Mouse (Mus musculus) heart, adult 2 months (tissue): ENCODE measurements at regions not wholly inside any gene's neighbourhood (a gene's known extent, or its start where the extent isn't known, plus 50 kb on each side); places are given as distances from the start of the nearest gene placed in this dataset.

Source experiments
- CTCF ChIP-seq: fragments of 200-600 bp; IDR thresholded peaks from 2 replicates; pipeline ENCODE4 v1.8.1; 2022; ENCODE audit warnings: antibody characterized with exemption, mild to moderate bottlenecking, moderate library complexity
- POLR2A ChIP-seq: fragments of 200-500 bp; IDR thresholded peaks from 2 replicates; pipeline ENCODE4 v1.6.1; 2011; ENCODE audit warnings: mild to moderate bottlenecking, low read depth, low read length, control low read depth; ENCODE audit not compliant: insufficient read depth

DNA sequence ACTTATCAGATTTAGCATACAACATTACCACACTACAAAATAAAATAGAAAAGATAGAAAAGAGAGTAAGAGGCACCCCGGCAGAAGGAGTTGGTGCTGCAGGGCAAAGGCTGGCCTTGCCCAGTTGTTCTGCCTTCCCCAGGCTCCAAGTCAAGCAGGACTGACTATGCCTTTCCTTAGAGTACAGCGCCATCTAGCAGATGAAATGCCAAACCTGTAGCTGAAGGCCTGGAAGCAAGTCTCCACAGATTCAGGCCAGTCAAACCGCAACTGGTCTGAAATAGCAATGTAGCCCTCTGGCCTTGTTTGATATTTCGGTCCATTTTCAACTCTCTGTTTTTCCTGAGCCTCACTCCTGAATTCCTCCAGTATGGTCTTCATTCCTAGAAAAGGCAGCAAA lies 312.4 kb upstream of the Clint1 start:
- TF ChIP-seq POLR2A (no peak), CTCF (peak; percentile 86)
